Mouse (Mus musculus) R1 (cell line): ENCODE data around the gene Sirt6.

Experiments used
- DNase-seq: peaks from one replicate; pipeline ENCODE4 v3.0.0-alpha.2; 2018; ENCODE audit warnings: low read depth, low spot score

Sirt6 gene

DNA sequence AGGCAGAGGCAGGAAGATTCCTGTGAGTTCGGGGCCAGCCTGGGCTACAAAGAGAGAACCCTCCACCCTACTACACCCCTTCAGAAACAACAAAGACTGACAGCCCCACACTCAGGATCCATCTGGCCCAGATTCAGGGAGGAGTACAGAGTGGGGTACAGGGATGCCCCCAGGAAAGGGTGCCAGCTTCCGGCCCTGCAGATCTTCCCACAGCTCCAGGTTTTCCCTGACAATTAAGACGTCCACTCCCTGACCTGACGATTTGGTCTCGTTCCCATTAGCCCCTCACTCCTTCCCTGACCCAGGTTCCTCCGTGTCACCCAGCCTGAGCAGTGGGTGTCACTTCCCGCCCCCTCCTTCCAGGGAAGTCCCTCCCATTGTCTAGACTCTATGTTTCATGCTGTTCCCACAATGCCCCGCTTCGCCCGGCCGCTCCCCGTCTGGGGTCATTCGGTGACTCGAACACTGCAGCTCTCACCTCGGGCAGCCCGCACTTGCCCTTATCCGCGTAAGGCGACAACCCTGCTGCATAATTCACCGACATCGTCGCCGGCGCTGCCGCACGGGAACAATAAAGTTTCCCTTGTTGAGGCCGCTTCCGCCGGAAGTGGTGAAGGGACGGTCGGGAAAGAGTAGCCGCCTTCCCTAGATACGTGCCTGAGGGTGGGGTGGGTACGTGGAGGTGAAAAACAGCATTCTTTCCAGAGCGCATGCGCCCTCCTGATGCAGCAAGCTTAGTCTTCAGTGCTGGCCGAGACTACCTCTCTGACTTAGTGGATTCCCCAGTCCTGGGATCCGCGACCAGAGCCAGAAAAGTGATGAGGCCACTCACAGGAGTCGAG is at the start of gene Sirt6:
Gene Sirt6, minus strand, starts transcription at position 804 of the 842 bp plus-strand sequence.
- DNase-seq, result peak; percentile 99

DNA sequence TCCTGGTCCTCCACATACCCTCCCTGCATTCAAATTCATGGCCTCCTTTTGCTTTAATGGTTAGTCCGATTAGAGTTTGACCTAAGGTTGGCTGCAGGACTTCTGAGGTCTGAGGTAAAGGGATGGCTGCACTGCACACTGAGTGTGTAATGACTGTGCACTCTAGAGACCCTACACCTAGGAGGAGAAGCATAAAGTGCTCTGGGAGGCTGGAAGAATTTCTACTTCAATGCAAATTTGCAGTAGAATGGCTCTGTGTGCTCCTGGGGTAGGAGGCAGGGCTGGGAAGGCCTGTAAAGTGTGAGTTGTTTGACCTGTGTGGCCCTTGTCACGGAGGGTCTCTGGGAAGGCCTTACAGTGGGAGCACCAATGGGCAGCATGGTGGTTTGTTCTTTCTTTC is 28.6 kb upstream of the Sirt6 start:
- DNase-seq, result peak; percentile 66

GRCm38 (mm10) chr10:81655178-81655577 is 27.6 kb upstream of the Sirt6 start:
- peak; percentile 94 for DNase-seq

DNA sequence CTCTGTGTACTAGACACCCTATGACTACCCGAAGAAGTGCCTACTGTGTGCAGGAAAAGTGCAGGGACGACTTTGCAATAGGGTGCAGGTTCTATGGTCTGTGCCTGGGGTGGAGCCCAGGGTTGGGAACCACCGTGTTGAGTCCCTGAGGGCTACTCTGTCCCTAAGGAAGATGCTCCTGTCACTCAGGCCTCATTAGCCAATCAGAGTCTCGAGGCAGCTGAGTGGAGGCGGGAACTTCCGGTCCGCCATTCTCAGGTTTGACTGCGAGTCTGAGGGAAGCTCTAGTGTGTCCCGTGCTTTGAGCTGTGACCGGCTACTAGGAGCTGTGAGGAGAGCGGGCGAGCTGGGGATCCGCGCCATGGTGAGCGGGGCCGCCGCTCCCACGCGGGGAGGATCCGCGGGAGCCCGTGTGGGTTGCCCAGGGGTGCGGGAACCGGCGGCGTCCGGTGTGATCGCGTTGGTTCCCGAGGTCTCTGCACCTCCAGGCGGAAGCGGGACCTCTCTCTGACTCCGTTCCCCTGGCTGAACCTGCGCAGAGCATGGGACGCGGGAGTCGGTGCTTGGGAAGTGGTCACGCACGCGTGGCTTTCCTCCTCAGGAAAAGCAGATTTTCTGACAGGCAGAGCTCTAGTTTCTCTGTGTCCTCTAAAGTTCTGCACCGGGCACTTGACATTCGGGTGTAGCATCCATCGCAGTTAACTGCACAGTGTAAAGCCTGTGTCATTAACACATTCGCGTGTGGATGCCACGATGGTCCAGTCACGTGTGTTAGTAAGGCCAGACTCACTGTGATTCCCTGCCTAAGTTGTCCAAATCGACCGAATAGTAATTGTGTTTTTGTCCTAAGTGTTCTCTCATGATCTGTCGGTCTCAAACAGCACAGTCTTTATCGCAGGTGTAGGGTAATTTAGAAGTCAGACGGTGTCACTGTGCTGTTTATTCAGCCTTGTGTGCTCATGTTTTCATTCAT is 21.5 kb upstream of the Sirt6 start, which contains the start of gene Gm10778:
Gene Gm10778, plus strand, starts transcription at position 257 of the 973 bp plus-strand sequence.
- peak; percentile 96 for DNase-seq

GRCm38 (mm10) chr10:81646015-81646555 is 18.5 kb upstream of the Sirt6 start:
- DNase-seq, result no peak

- DNase-seq, result no peak
These were observed 17.8 kb upstream of the Sirt6 start for GRCm38 (mm10) chr10:81645391-81645790.

GRCm38 (mm10) chr10:81644716-81645115 is 17.1 kb upstream of the Sirt6 start:
- no peak for DNase-seq

DNA sequence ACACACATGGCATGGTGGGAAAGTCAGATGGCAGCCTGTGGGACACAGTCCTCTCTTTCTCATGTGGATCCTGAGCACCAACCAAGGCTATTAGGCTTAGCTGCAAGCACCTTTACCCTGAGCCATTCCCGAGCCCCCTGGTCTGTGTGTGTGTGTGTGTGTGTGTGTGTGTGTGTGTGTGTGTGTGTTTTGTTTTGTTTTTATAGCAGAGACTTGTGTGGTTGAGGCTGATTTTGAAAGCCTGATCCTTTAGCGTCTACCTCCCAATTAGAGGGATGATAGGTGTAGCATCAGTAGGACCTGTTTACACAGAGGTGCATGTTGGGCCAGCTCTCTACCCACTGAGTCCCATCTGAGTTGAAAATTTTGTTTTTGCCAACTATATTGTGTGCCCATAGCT is 16.6 kb upstream of the Sirt6 start:
- DNase-seq, result no peak

DNA sequence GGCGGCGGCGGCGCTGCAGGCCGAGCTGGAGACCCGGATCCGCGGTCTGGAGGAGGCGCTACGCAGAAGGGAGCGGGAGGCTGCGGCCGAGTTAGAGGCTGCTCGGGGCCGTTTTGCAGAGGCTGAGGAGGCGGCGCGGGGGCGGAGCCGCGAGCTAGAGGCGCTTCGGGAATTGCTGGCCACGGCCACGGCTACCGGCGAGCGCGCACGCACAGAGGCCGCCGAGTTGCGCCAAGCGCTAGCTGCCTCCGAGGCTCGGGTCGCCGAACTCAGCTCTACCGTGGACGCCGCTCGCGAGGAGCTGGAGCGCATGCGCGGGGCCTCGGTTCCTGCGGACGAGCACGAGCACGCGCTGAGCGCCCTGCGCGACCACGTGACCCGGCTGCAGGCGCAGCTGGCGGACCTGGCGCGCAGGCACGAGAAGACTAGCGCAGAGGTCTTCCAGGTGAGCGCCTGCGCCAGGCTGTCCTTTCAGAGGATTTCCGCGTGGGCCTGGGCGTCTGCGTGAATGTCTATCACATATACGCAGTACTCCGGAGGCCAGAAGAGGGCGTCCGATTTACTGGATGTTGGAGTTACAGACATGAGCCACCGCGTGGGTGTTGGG is 16.0 kb upstream of the Sirt6 start:
- DNase-seq, result peak; percentile 96

DNA sequence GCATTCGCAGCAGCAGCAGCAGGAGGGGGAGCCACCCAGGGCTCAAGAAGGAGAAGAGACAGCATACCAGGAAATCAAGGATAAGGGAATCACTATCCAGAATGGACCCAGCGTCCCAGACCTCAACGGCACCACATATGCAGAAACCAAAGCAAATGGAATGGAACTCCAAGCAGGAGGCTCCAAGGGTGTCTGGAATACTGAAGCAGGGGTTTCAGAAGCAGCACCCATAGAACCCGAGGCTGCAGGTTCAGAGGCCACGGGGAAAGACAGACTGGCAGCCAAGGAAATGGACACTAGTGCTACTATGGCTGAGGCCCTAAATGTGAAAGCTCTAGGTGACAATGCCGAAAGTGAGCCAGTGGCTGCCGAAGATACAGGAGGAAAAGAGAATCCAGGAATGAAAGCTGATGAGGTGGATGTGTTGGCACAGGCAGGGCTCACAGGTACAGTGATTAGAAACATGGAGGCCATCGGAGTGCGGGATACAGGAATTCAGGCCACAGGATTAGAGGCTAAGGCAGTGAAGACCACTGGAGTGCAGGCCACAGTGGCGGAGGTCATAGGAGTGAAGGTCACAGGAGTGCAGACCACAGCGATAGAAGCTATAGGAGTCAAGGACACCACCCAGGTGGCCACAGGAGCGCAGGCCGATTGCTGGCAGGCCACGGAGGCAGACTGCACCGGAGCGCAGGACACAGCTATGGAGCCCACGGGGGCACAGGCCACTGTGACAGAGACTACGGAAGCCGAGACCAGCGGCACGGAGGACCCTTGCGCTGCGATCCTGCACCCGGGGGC is 15.3 kb upstream of the Sirt6 start:
- peak; percentile 51 for DNase-seq

GRCm38 (mm10) chr10:81641978-81642647 is 14.5 kb upstream of the Sirt6 start:
- no peak for DNase-seq

DNA sequence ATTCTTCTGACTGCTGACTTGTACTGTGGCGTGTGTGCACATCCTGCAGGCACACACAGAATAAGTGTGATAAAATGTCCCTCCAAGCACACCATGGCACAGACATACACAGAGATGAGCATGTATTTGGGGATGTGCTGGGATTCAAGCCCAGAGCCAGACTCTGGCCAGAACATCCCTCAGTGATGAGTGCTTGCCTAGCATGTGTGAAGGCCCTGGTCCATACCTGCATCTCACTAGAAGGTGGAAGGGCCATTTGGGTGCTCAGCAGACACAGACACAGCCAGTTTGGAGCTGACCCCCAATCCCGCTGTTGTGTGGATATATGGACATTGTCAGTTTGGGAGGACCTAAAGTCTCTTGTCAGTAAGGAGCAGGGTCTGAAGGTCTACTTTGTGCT is 14.0 kb upstream of the Sirt6 start:
- no peak for DNase-seq

DNA sequence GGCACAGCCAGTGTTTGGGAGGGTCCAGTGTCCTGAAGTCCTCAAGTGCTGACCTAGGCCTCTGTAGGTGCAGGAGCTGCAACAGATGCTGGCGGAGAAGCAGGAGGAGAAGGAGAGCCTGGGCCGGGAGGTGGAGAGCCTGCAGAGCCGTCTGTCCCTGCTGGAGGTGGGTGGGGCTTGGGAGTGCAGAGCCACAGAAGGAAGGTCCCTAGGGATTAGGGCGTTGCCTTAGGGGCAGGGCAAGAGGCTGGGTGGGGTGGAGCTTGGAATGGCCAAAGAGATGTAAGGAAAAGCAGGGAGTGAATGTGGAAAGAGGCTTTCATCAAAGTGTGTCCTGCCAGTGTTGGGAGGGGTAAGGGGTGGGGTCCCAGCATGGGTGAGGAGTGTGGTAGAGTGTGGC is 13.2 kb upstream of the Sirt6 start:
- peak; percentile 92 for DNase-seq

DNA sequence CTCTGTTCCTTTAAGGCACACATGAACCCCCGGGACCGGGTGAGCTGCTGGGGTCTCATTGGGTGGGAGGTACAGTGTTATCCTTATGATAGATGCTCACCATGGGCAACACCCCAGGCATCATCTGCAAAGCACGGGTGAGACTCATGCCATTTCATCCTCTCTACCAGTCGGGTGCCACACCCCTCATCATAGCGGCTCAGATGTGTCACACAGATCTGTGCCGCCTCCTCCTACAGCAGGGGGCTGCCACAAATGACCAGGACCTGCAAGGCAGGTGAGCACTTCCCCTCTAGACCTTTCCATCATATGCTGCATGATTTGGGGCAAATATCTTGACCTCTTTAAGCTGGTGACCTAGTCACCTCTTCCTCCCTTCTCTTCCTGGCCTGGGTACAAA is 10.5 kb upstream of the Sirt6 start:
- DNase-seq, result no peak

DNA sequence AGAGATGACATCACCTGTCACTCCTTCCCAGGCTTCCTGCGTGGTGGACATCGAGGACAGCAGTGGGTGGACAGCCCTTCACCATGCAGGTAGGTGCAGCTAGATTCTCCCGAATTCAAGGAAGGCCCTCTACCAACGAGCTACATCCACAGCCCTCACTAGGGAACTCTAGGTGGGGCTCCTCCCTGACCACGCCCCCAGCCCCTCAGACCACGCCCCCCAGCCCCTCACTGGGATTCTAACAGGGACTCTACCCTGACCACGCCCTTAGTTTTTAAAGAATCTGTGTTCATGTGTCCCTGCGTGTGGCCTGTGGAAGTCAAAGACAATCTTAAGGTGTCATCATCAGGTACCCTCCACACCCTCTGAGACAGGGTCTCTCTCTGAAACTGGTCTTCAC is 8.7 kb upstream of the Sirt6 start:
- peak; percentile 70 for DNase-seq

- DNase-seq, result peak; percentile 98
These were observed 5.9 kb upstream of the Sirt6 start for GRCm38 (mm10) chr10:81633253-81634099.

DNA sequence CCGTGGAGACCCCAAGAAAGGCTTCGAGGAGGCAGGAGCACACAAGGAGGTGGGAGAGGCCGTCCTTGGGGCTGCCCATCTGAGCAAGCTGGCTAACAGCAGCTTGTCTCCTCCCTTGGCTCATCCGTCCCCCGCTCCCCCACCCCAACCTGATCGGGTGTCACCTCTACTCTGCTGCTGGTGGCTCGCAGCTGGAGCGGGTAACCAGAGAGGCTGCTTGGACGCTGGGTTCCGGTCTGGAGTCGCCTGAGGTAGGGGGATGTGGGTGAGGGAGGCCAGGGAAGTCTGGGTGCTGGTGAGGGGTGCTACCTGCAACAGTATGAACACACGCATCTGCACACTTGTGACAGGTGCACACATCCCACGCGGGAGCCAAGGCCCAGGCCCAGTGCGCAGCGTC is 793 bp upstream of the Sirt6 start, which contains the start of gene Ankrd24:
Gene Ankrd24, plus strand, starts transcription at position 151 of the 400 bp plus-strand sequence.
- DNase-seq, result no peak

- no peak for DNase-seq
These were observed 231 bp upstream of the Sirt6 start for GRCm38 (mm10) chr10:81627836-81628220.
